8 mouse cellular contexts compared by ENCODE assay signal in genomic region chr19:23759322-23759945, GRCm38 (mm10). TPM values are rescaled to one million over a fixed set of nuclear protein-coding genes. Genes with fewer than 3 reads are reported as not detected.
DNase-seq lines count a peak whose midpoint lies in the region; ATAC-seq lines count a peak whose summit lies in the region.

No protein-coding gene starts in this region.

- peak overlapping the region; percentile 76 for H3K9ac ChIP-seq in limb, embryonic 12.5 days (replicated peaks)
- peak overlapping the region; percentile 93 for H3K9ac ChIP-seq in midbrain, embryonic 16.5 days (ENCODE audit: low read depth, low read length)

- peaks cover 5% of the 10 kb centered on the region; the same call in 1 of the 2 replicates for H3K4me1 ChIP-seq in limb, embryonic 12.5 days (replicated peaks)
- H3K4me1 ChIP-seq in midbrain, embryonic 16.5 days (ENCODE audit: control insufficient read depth, insufficient read depth, low read length) = peaks cover 25% of the 10 kb centered on the region

- H3K4me3 ChIP-seq in limb, embryonic 12.5 days (replicated peaks) = peak overlapping the region; percentile 67
- H3K4me3 ChIP-seq in midbrain, embryonic 16.5 days (ENCODE audit: low read depth, low read length) = peak overlapping the region; percentile 85

- no peaks in the 10 kb centered on the region; the same call in 1 of the 2 replicates for H3K9me3 ChIP-seq in limb, embryonic 12.5 days
- H3K9me3 ChIP-seq in midbrain, embryonic 16.5 days (replicated peaks; ENCODE audit: control insufficient read depth, low read length, poor library complexity, severe bottlenecking) = no peaks in the 10 kb centered on the region

- WGBS in limb, embryonic 12.5 days = 3% methylated on average over 17 of the region's 17 CpGs
- 1% methylated on average over 17 of the region's 17 CpGs for WGBS in midbrain, embryonic 16.5 days

- peak overlapping the region; percentile 87 for H3K4me2 ChIP-seq in limb, embryonic 12.5 days
- peak overlapping the region; percentile 60 for H3K4me2 ChIP-seq in midbrain, embryonic 16.5 days (ENCODE audit: low read length)

- peaks cover 24% of the 10 kb centered on the region for H3K27me3 ChIP-seq in limb, embryonic 12.5 days
- no peaks in the 10 kb centered on the region for H3K27me3 ChIP-seq in midbrain, embryonic 16.5 days (ENCODE audit: control insufficient read depth, insufficient read depth, low read depth, low read length)

- no peaks in the 10 kb centered on the region for H3K36me3 ChIP-seq in limb, embryonic 12.5 days
- no peaks in the 10 kb centered on the region for H3K36me3 ChIP-seq in midbrain, embryonic 16.5 days (ENCODE audit: control insufficient read depth, insufficient read depth, low read length)

- no peak overlapping the region for H3K27ac ChIP-seq in limb, embryonic 12.5 days
- peak overlapping the region; percentile 99 for H3K27ac ChIP-seq in midbrain, embryonic 16.5 days (ENCODE audit: low read length)

- ATAC-seq in limb, embryonic 12.5 days (ENCODE audit: insufficient number of reproducible peaks, insufficient read depth, low FRiP score, low TSS enrichment, low read depth) = no peak
- ATAC-seq in midbrain, embryonic 16.5 days = no peak; the same call in 1 of the 2 replicates

- DNase-seq in lung, adult 18-20 months = peak; percentile 20 to 26
- DNase-seq in lung, postnatal 10 days = no peak
- DNase-seq in cerebellum, adult 8-10 months = peak; percentile 60
- peak; percentile 28 to 49 for DNase-seq in heart, adult 9 months (ENCODE audit: low spot score in 2 of 2)
- DNase-seq in ovary, postnatal 10 days (ENCODE audit: low spot score) = no peak
- no peak for DNase-seq in yolk sac, embryonic 10.5 days (ENCODE audit: low spot score)

RNA-seq across cellular contexts. Expression of gene Apba1, which starts 0.7 kb away (rescaled TPM):
- polyA plus RNA-seq in limb, embryonic 12.5 days (2016; fragmentation: Nextera tagmentation; extraction: Ambion mirVana) = 0.19 and 0.41 TPM in 2 replicates
- polyA plus RNA-seq in midbrain, embryonic 16.5 days (2015; fragmentation: Nextera tagmentation; extraction: Ambion mirVana) = 10.9 and 12.3 TPM in 2 replicates

Comparison
In these comparisons a context has a peak if more than half of its experiments do, and no peak if none do; other contexts are left out.
1. DNase-seq: peak in lung, adult 18-20 months (2 of 2), cerebellum, adult 8-10 months (single experiment) and heart, adult 9 months (2 of 2); none in lung, postnatal 10 days (single experiment), ovary, postnatal 10 days (single experiment) and yolk sac, embryonic 10.5 days (single experiment).